Mouse (Mus musculus) ES-E14 (cell line): ENCODE data around the gene Gm10260. TPM values are rescaled to one million over a fixed set of nuclear protein-coding genes. Genes with fewer than 3 reads are reported as not detected.

Experiments used
- DNase-seq: peaks from one replicate; pipeline ENCODE4 v3.0.0-alpha.2; 2013; ENCODE audit warnings: low read depth, low spot score
- H3K27ac ChIP-seq: 2 replicates; pipeline ENCODE4 v1.5.1; 2012; ENCODE audit warnings: low read depth, mild to moderate bottlenecking, low read length, moderate library complexity, mixed read lengths; ENCODE audit not compliant: poor library complexity, insufficient read depth, severe bottlenecking
- H3K36me3 ChIP-seq: 2 replicates; pipeline ENCODE4 v1.6.1; 2012; ENCODE audit warnings: mild to moderate bottlenecking, low read length, moderate library complexity, mixed read lengths; ENCODE audit not compliant: control insufficient read depth, poor library complexity, insufficient read depth, severe bottlenecking
- H3K4me1 ChIP-seq, 2 experiments: fragments of 150-350 bp in 1 of 2; sonication (generic) in 1 of 2; 2 replicates each; pipeline ENCODE4 v1.6.1; 2012; ENCODE audit warnings: low read length in 2 of 2, mild to moderate bottlenecking in 1 of 2, mixed read lengths in 1 of 2; ENCODE audit not compliant: control insufficient read depth in 2 of 2, insufficient read depth in 2 of 2, poor library complexity in 1 of 2
- H3K4me3 ChIP-seq, 2 experiments: fragments of 150-350 bp in 1 of 2; sonication (generic) in 1 of 2; 2 replicates each; pipeline ENCODE4 v1.5.1; 2012; ENCODE audit warnings: low read length in 2 of 2, low read depth in 1 of 2, mild to moderate bottlenecking in 1 of 2, mixed read lengths in 1 of 2; ENCODE audit not compliant: insufficient read depth in 1 of 2, poor library complexity in 1 of 2, severe bottlenecking in 1 of 2
- H3K9ac ChIP-seq: 2 replicates; pipeline ENCODE4 v1.6.1; 2012; ENCODE audit warnings: low read depth, mild to moderate bottlenecking, low read length, mixed read lengths; ENCODE audit not compliant: poor library complexity, insufficient read depth, severe bottlenecking
- H3K9me3 ChIP-seq: fragments of 150-350 bp; sonication (generic); 2 replicates; pipeline ENCODE4 v1.6.1; 2012; ENCODE audit warnings: low read depth, mild to moderate bottlenecking, low read length; ENCODE audit not compliant: control insufficient read depth, insufficient read depth
- CHD2 ChIP-seq: IDR thresholded peaks from 2 replicates; pipeline ENCODE4 v1.6.1; 2014; ENCODE audit warnings: mild to moderate bottlenecking, low read depth, low read length, inconsistent platforms
- HCFC1 ChIP-seq: IDR thresholded peaks from 2 replicates; pipeline ENCODE4 v1.6.1; 2012; ENCODE audit warnings: low read length, inconsistent platforms, borderline replicate concordance; ENCODE audit not compliant: insufficient read depth
- MAFK ChIP-seq: IDR thresholded peaks from 2 replicates; pipeline ENCODE4 v1.6.1; 2014; ENCODE audit warnings: mild to moderate bottlenecking, low read depth, low read length, inconsistent platforms; ENCODE audit not compliant: insufficient read depth
- ZC3H11A ChIP-seq: IDR thresholded peaks from 2 replicates; pipeline ENCODE4 v1.6.1; 2012; ENCODE audit warnings: low read depth, mild to moderate bottlenecking, inconsistent platforms, low read length, borderline replicate concordance
- ZNF384 ChIP-seq: IDR thresholded peaks from 2 replicates; pipeline ENCODE4 v1.6.1; 2012; ENCODE audit warnings: low read depth, low read length, inconsistent platforms
- in situ Hi-C, 2 experiments: fragments of 600-800 bp; cut with MboI; formaldehyde crosslinking; loops; one replicate each; pipeline ENCODE4 v1.15.1; 2025; ENCODE audit warnings: low sequenced_read_pairs in 2 of 2, inconsistent platforms in 1 of 2; ENCODE audit not compliant: unreplicated experiment in 2 of 2
- total RNA-seq: library from RNA; depleted of rRNA; stranded (reverse); fragments of 300-350 nt; gene quantifications from 2 replicates; pipeline ENCODE4 v1.2.3, GENCODE M21; 2012

Gene Gm10260
- total RNA-seq, 1 experiment: 76.4 TPM

- Histone ChIP-seq H3K27ac (no peak overlapping the region), H3K9ac (no peak overlapping the region), H3K9me3 (no peaks in the 10 kb centered on the region), H3K4me3 (no peak overlapping the region), H3K4me1 (no peaks in the 10 kb centered on the region), H3K36me3 (no peaks in the 10 kb centered on the region)
- no peak for DNase-seq
- in situ Hi-C loops: no loop called here
- TF ChIP-seq HCFC1 (no peak), MAFK (no peak), ZC3H11A (no peak), CHD2 (no peak), ZNF384 (no peak)
Observed at GRCm38 (mm10) chr13:97734760-97735159, 25.7 kb downstream of the Gm10260 start.

DNA sequence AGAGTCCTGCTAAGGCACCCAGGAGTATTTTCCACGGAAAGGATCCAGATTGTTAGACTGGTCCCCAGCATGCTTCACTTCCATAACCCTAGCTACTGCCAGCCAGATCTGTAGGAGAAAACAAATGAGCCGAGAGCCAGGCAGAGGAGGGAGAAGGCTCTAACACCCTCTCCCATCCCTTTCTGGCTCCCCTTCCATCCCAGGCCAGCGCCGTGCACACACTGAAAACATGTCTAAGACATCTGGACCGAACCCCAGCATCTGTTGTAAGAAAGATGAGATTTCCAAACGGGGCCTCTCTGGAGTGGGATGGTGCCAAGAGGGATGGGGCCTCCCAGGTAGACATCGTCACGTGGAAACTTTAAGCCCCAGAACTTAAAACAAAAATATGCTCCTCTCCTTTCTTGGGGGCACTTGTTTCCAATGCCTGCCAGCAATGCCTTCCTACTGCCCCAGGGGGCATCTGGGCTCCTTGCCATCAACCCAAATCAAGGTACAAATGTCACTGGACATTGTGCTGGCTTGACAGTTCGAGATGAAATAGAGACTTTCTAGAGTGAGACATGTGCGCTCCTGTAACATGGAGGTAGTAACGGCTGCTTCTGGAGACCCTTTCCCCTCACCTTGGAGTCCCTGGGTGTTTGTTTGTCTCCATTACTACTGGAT, 35.1 kb downstream of the Gm10260 start:
- no peak for TF ChIP-seq ZNF384
- no peak for TF ChIP-seq ZC3H11A
- no peak for TF ChIP-seq HCFC1
- no peak for TF ChIP-seq CHD2
- no peak for TF ChIP-seq MAFK
- H3K27ac ChIP-seq: no peak overlapping the region
- H3K9me3 ChIP-seq: no peaks in the 10 kb centered on the region
- peaks cover 0 to 4% of the 10 kb centered on the region in 2 experiments; a peak in 1 of 4 replicates for H3K4me1 ChIP-seq
- no peak overlapping the region for H3K9ac ChIP-seq
- DNase-seq: no peak
- in situ Hi-C loops: no loop called here
- no peak overlapping the region for H3K4me3 ChIP-seq
- H3K36me3 ChIP-seq: no peaks in the 10 kb centered on the region

DNA sequence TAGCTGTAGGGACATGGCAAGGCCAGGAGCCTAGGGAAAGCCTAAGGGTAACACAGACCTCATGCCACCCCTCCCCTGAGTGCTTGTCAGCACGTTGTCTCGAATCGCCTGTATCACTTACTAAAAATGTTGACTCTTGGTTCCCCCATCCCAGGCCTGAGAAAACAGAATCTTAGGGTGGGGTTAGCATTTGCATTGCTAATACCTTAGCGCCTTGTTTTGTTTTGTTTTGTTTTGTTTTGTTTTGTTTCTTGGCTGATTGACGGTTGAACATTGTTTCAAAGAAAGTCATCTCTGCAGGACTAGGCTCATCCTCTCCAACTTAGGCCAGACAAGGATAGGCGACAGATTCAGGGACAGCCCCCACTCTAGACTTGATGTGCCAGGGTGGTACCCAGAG, 35.9 kb downstream of the Gm10260 start:
- Histone ChIP-seq H3K9me3 (no peaks in the 10 kb centered on the region), H3K36me3 (no peaks in the 10 kb centered on the region), H3K27ac (no peak overlapping the region), H3K4me1 (peaks cover 0 to 4% of the 10 kb centered on the region in 2 experiments; a peak in 1 of 4 replicates), H3K4me3 (no peak overlapping the region), H3K9ac (no peak overlapping the region)
- DNase-seq: no peak
- in situ Hi-C loops: no loop called here
- no peak for TF ChIP-seq MAFK
- no peak for TF ChIP-seq ZNF384
- no peak for TF ChIP-seq CHD2
- TF ChIP-seq ZC3H11A: no peak
- no peak for TF ChIP-seq HCFC1

GRCm38 (mm10) chr13:97712506-97713275, 47.7 kb downstream of the Gm10260 start:
- no peak overlapping the region for H3K4me3 ChIP-seq
- TF ChIP-seq ZNF384: no peak
- no peak for TF ChIP-seq MAFK
- TF ChIP-seq CHD2: no peak
- H3K36me3 ChIP-seq: no peaks in the 10 kb centered on the region
- no peaks in the 10 kb centered on the region for H3K9me3 ChIP-seq
- in situ Hi-C loops: no loop called here
- H3K27ac ChIP-seq: no peak overlapping the region
- H3K4me1 ChIP-seq: no peaks in the 10 kb centered on the region
- H3K9ac ChIP-seq: no peak overlapping the region
- DNase-seq: no peak
